8 mouse cellular contexts compared by ENCODE assay signal in genomic region chr16:17147391-17147929, GRCm38 (mm10). TPM values are rescaled to one million over a fixed set of nuclear protein-coding genes. Genes with fewer than 3 reads are reported as not detected.
DNase-seq lines count a peak whose midpoint lies in the region; ATAC-seq lines count a peak whose summit lies in the region.

No protein-coding gene starts in this region.

- H3K4me2 ChIP-seq in forebrain, embryonic 15.5 days (replicated peaks): peak overlapping the region; percentile 90

- peak; percentile 59 for ATAC-seq in activated CD4-positive, CD25-positive, alpha-beta regulatory T cell, adult 4 months
- peak; percentile 28 for ATAC-seq in forebrain, embryonic 15.5 days (replicated peaks)
- peak; percentile 53 for ATAC-seq in megakaryocyte, adult 5-6 weeks (ENCODE audit: poor library complexity, severe bottlenecking)

- no peaks in the 10 kb centered on the region for H3K9me3 ChIP-seq in forebrain, embryonic 15.5 days

- peak overlapping the region; percentile 47 for H3K9ac ChIP-seq in forebrain, embryonic 15.5 days (replicated peaks)

- peak overlapping the region; percentile 52 for H3K4me3 ChIP-seq in forebrain, embryonic 15.5 days

- no peak overlapping the region; the same call in 1 of the 2 replicates for H3K27ac ChIP-seq in forebrain, embryonic 15.5 days (replicated peaks)

- peaks cover 15% of the 10 kb centered on the region for H3K4me1 ChIP-seq in forebrain, embryonic 15.5 days

- H3K36me3 ChIP-seq in forebrain, embryonic 15.5 days: no peaks in the 10 kb centered on the region

- peaks cover 5% of the 10 kb centered on the region; the same call in 1 of the 2 replicates for H3K27me3 ChIP-seq in forebrain, embryonic 15.5 days

- DNase-seq in layer of hippocampus, postnatal 14 days (ENCODE audit: low spot score in 2 of 2): peak; percentile 17 to 27
- DNase-seq in layer of hippocampus, adult 8-10 months (ENCODE audit: low spot score in 2 of 2): no peak
- DNase-seq in kidney, postnatal 4 days: peak; percentile 15 to 46
- DNase-seq in right cerebral cortex, postnatal 4 days: peak; percentile 42
- no peak for DNase-seq in ovary, postnatal 14 days (ENCODE audit: low spot score)

- WGBS in forebrain, embryonic 15.5 days: under 1% methylated on average over 41 of the region's 41 CpGs

RNA-seq across cellular contexts. Expression of gene Ccdc116, which starts 0.4 kb away (rescaled TPM):
- 1 to 10 TPM; 3.0 to 3.3 TPM for total RNA-seq in layer of hippocampus, postnatal 14 days (2021)
- total RNA-seq in layer of hippocampus, adult 8-10 months (2022): 1 to 10 TPM in 3 of 4 experiments, under 1 TPM in 1; 0.71 to 2.4 (median 1.6) TPM
- polyA plus RNA-seq in activated CD4-positive, CD25-positive, alpha-beta regulatory T cell, adult 4 months (2017; shearing (Covaris generic)): under 1 TPM; 0.24 to 0.54 TPM
- 1.3 TPM in 2 replicates for polyA plus RNA-seq in forebrain, embryonic 15.5 days (2015; fragmentation: Nextera tagmentation; extraction: Ambion mirVana)
- total RNA-seq in megakaryocyte, adult 5-6 weeks (2015): 0.13 and 1.5 TPM in 2 replicates
- 0.26 and 0.53 TPM in 2 replicates for total RNA-seq in megakaryocyte, adult 5-6 weeks (2017)

RNA-seq across cellular contexts. Expression of gene Ydjc, which starts 3.0 kb away (rescaled TPM):
- 10 to 100 TPM; 33.6 to 34.8 TPM for total RNA-seq in layer of hippocampus, postnatal 14 days (2021)
- 10 to 100 TPM; 23.2 to 31.9 (median 25.8) TPM for total RNA-seq in layer of hippocampus, adult 8-10 months (2022)
- 1 to 10 TPM; 7.0 to 8.2 TPM for polyA plus RNA-seq in activated CD4-positive, CD25-positive, alpha-beta regulatory T cell, adult 4 months (2017; shearing (Covaris generic))
- 23.1 and 26.3 TPM in 2 replicates for polyA plus RNA-seq in forebrain, embryonic 15.5 days (2015; fragmentation: Nextera tagmentation; extraction: Ambion mirVana)
- 2.8 and 5.2 TPM in 2 replicates for total RNA-seq in megakaryocyte, adult 5-6 weeks (2015)
- 2.4 and 7.0 TPM in 2 replicates for total RNA-seq in megakaryocyte, adult 5-6 weeks (2017)

RNA-seq across cellular contexts. Expression of gene Sdf2l1, which starts 15.3 kb away (rescaled TPM):
- total RNA-seq in layer of hippocampus, postnatal 14 days (2021): 10 to 100 TPM; 15.8 to 24.9 TPM
- 10 to 100 TPM; 25.6 to 40.2 (median 33.6) TPM for total RNA-seq in layer of hippocampus, adult 8-10 months (2022)
- 10 to 100 TPM; 27.8 to 50.4 TPM for polyA plus RNA-seq in activated CD4-positive, CD25-positive, alpha-beta regulatory T cell, adult 4 months (2017; shearing (Covaris generic))
- 43.4 and 47.2 TPM in 2 replicates for polyA plus RNA-seq in forebrain, embryonic 15.5 days (2015; fragmentation: Nextera tagmentation; extraction: Ambion mirVana)
- total RNA-seq in megakaryocyte, adult 5-6 weeks (2015): 76.6 and 79.4 TPM in 2 replicates
- total RNA-seq in megakaryocyte, adult 5-6 weeks (2017): 75.8 and 87.0 TPM in 2 replicates

RNA-seq across cellular contexts. Expression of gene 2610318N02Rik, which starts 22.5 kb away (rescaled TPM):
- 1 to 10 TPM in 1 of 2 experiments, under 1 TPM in 1; 0.97 to 1.2 TPM for total RNA-seq in layer of hippocampus, postnatal 14 days (2021)
- 1 to 10 TPM in 1 of 4 experiments, under 1 TPM in 3; 0.68 to 1.2 (median 0.94) TPM for total RNA-seq in layer of hippocampus, adult 8-10 months (2022)
- polyA plus RNA-seq in activated CD4-positive, CD25-positive, alpha-beta regulatory T cell, adult 4 months (2017; shearing (Covaris generic)): 10 to 100 TPM; 10.7 to 11.1 TPM
- 27.1 and 30.1 TPM in 2 replicates for polyA plus RNA-seq in forebrain, embryonic 15.5 days (2015; fragmentation: Nextera tagmentation; extraction: Ambion mirVana)
- 6.3 and 6.5 TPM in 2 replicates for total RNA-seq in megakaryocyte, adult 5-6 weeks (2015)
- total RNA-seq in megakaryocyte, adult 5-6 weeks (2017): 3.5 and 5.4 TPM in 2 replicates

RNA-seq across cellular contexts. Expression of gene Ppil2, which starts 36.4 kb away (rescaled TPM):
- total RNA-seq in layer of hippocampus, postnatal 14 days (2021): 10 to 100 TPM; 89.8 to 89.9 TPM
- 100 to 1,000 TPM in 2 of 4 experiments, 10 to 100 TPM in 2; 85.7 to 105 (median 98.4) TPM for total RNA-seq in layer of hippocampus, adult 8-10 months (2022)
- polyA plus RNA-seq in activated CD4-positive, CD25-positive, alpha-beta regulatory T cell, adult 4 months (2017; shearing (Covaris generic)): 100 to 1,000 TPM; 166 to 209 TPM
- 161 and 162 TPM in 2 replicates for polyA plus RNA-seq in forebrain, embryonic 15.5 days (2015; fragmentation: Nextera tagmentation; extraction: Ambion mirVana)
- 64.8 and 83.6 TPM in 2 replicates for total RNA-seq in megakaryocyte, adult 5-6 weeks (2015)
- total RNA-seq in megakaryocyte, adult 5-6 weeks (2017): 104 and 111 TPM in 2 replicates

Comparison
In these comparisons a context has a peak if more than half of its experiments do, and no peak if none do; other contexts are left out.
1. DNase-seq: peak in layer of hippocampus, postnatal 14 days (2 of 2), kidney, postnatal 4 days (2 of 2) and right cerebral cortex, postnatal 4 days (single experiment); none in layer of hippocampus, adult 8-10 months (0 of 2) and ovary, postnatal 14 days (single experiment).
2. Peak in every context shown above with its lines, with median percentiles within 50 percentile points of each other: ATAC-seq.